Comparison of ENCODE assay signal across 8 mouse cellular contexts in genomic region chr4:43982053-43982732, GRCm38 (mm10). TPM values are rescaled to one million over a fixed set of nuclear protein-coding genes. Genes with fewer than 3 reads are reported as not detected.
A peak's percentile ranks its signal among the peaks of the same experiment; 100 is the strongest.
DNase-seq lines count a peak whose midpoint lies in the region; ATAC-seq lines count a peak whose summit lies in the region.

No protein-coding gene starts in this region.

- H3K27me3 ChIP-seq in intestine, embryonic 14.5 days (replicated peaks; ENCODE audit: control insufficient read depth, insufficient read depth, low read length): no peaks in the 10 kb centered on the region

- 2% methylated on average over 24 of the region's 24 CpGs for WGBS in intestine, embryonic 14.5 days

- peak overlapping the region; percentile 60 for H3K9ac ChIP-seq in intestine, embryonic 14.5 days (ENCODE audit: low read length)

- peaks cover 11% of the 10 kb centered on the region; the same call in 1 of the 2 replicates for H3K4me1 ChIP-seq in intestine, embryonic 14.5 days (replicated peaks; ENCODE audit: control insufficient read depth, insufficient read depth, low read length)

- DNase-seq in adrenal gland, adult 2 months: peak; percentile 93
- peak; percentile 96 for DNase-seq in embryo, embryonic 11 days
- DNase-seq in gastrocnemius, postnatal 25 days: peak; percentile 86
- peak; percentile 98 for DNase-seq in intestine, embryonic 14.5 days (ENCODE audit: low spot score)
- DNase-seq in left cerebral cortex, postnatal 10 days (ENCODE audit: extremely low spot score in 1 of 2, low spot score in 2 of 2): peak; percentile 90 to 95
- peak; percentile 98 for DNase-seq in right cerebral cortex, postnatal 14 days
- DNase-seq in urinary bladder, postnatal 25 days (ENCODE audit: low spot score): peak; percentile 97

- peak; percentile 89 for ATAC-seq in intestine, embryonic 14.5 days (replicated peaks; ENCODE audit: low FRiP score, low TSS enrichment, low read depth)
- ATAC-seq in megakaryocyte-erythroid progenitor cell, adult 5-6 weeks (replicated peaks; ENCODE audit: low FRiP score, low TSS enrichment, poor library complexity, severe bottlenecking): peak; percentile 96

- peak overlapping the region; percentile 25 for H3K4me3 ChIP-seq in intestine, embryonic 14.5 days (ENCODE audit: low read depth, low read length)

- intact Hi-C loops in left cerebral cortex, postnatal 10 days (cut with DNase I): loop anchor here (2.0 to 5.0 kb wide), 3 partner anchors 23 to 75 kb away; no protein-coding TSS in a partner anchor

- no peak overlapping the region for H3K27ac ChIP-seq in intestine, embryonic 14.5 days (ENCODE audit: low read depth)

- H3K4me2 ChIP-seq in intestine, embryonic 14.5 days (ENCODE audit: low read length): peak overlapping the region; percentile 67

- no peaks in the 10 kb centered on the region for H3K9me3 ChIP-seq in intestine, embryonic 14.5 days (ENCODE audit: control insufficient read depth, low read length)

- H3K36me3 ChIP-seq in intestine, embryonic 14.5 days (ENCODE audit: control insufficient read depth, insufficient read depth, low read length): peaks cover 9% of the 10 kb centered on the region; the same call in 1 of the 2 replicates

RNA-seq across cellular contexts. Expression of gene Ccin, which starts 1.1 kb away (rescaled TPM):
- total RNA-seq in adrenal gland, adult 2 months (2021): not detected
- polyA plus RNA-seq in adrenal gland, adult 2 months (2012; rRNA removed): 0.04 TPM in 1 of 2 replicates, not detected in the other
- total RNA-seq in gastrocnemius, postnatal 25 days (2021): not detected
- polyA plus RNA-seq in intestine, embryonic 14.5 days (2014; fragmentation: Nextera tagmentation; extraction: Ambion mirVana): 0.15 TPM in 1 of 2 replicates, not detected in the other
- total RNA-seq in left cerebral cortex, postnatal 10 days (2021): not detected
- not detected in 2 replicates for total RNA-seq in megakaryocyte-erythroid progenitor cell, adult 5-6 weeks (2014; fragmentation: Nextera tagmentation)
- total RNA-seq in megakaryocyte-erythroid progenitor cell, adult 5-6 weeks (2017): not detected in 2 replicates

RNA-seq across cellular contexts. Expression of gene Clta, which starts 22.1 kb away (rescaled TPM):
- 100 to 1,000 TPM; 182 to 183 TPM for total RNA-seq in adrenal gland, adult 2 months (2021)
- polyA plus RNA-seq in adrenal gland, adult 2 months (2012; rRNA removed): 141 and 143 TPM in 2 replicates
- total RNA-seq in gastrocnemius, postnatal 25 days (2021): 10 to 100 TPM; 51.4 to 61.9 TPM
- 233 and 240 TPM in 2 replicates for polyA plus RNA-seq in intestine, embryonic 14.5 days (2014; fragmentation: Nextera tagmentation; extraction: Ambion mirVana)
- total RNA-seq in left cerebral cortex, postnatal 10 days (2021): 100 to 1,000 TPM; 333 to 335 TPM
- 198 and 217 TPM in 2 replicates for total RNA-seq in megakaryocyte-erythroid progenitor cell, adult 5-6 weeks (2014; fragmentation: Nextera tagmentation)
- total RNA-seq in megakaryocyte-erythroid progenitor cell, adult 5-6 weeks (2017): 368 and 393 TPM in 2 replicates

RNA-seq across cellular contexts. Expression of gene Glipr2, which starts 25.0 kb away (rescaled TPM):
- 1 to 10 TPM; 3.9 to 4.4 TPM for total RNA-seq in adrenal gland, adult 2 months (2021)
- 2.3 and 3.2 TPM in 2 replicates for polyA plus RNA-seq in adrenal gland, adult 2 months (2012; rRNA removed)
- total RNA-seq in gastrocnemius, postnatal 25 days (2021): 1 to 10 TPM; 2.8 to 4.9 TPM
- 102 and 126 TPM in 2 replicates for polyA plus RNA-seq in intestine, embryonic 14.5 days (2014; fragmentation: Nextera tagmentation; extraction: Ambion mirVana)
- total RNA-seq in left cerebral cortex, postnatal 10 days (2021): 1 to 10 TPM; 2.3 TPM
- total RNA-seq in megakaryocyte-erythroid progenitor cell, adult 5-6 weeks (2014; fragmentation: Nextera tagmentation): 10.9 and 12.6 TPM in 2 replicates
- total RNA-seq in megakaryocyte-erythroid progenitor cell, adult 5-6 weeks (2017): 12.2 and 13.9 TPM in 2 replicates
